Mouse (Mus musculus): ENCODE results near the gene Lamc3. TPM values are rescaled to one million over a fixed set of nuclear protein-coding genes. Genes with fewer than 3 reads are reported as not detected.

Lamc3 gene
- polyA plus RNA-seq, 1 experiment: 0.02 TPM

- H3ac ChIP-seq (ENCODE audit: control insufficient read depth, insufficient read length, low read depth): no peak overlapping the region
- no peaks in the 10 kb centered on the region for H3K27me3 ChIP-seq (ENCODE audit: control insufficient read depth, insufficient read depth, insufficient read length)
- no peak overlapping the region for H3K4me3 ChIP-seq (ENCODE audit: insufficient read depth, poor library complexity, severe bottlenecking)
- H3K36me3 ChIP-seq (ENCODE audit: control insufficient read depth, insufficient read depth): peaks cover 3% of the 10 kb centered on the region
- no peaks in the 10 kb centered on the region for H3K79me3 ChIP-seq (ENCODE audit: low read depth)
- TF ChIP-seq MAX (IDR thresholded peaks at IDR 0.05) (no peak), CTCF (IDR thresholded peaks at IDR 0.05; ENCODE audit: control insufficient read depth, insufficient read depth, insufficient read length) (peak; percentile 70)
- H3K79me2 ChIP-seq (ENCODE audit: control insufficient read depth, insufficient read depth): no peaks in the 10 kb centered on the region
Observed at GRCm38 (mm10) chr2:31965110-31965509, 78.0 kb downstream of the Lamc3 start.

- H3ac ChIP-seq (ENCODE audit: control insufficient read depth, insufficient read length, low read depth): no peak overlapping the region
- no peaks in the 10 kb centered on the region for H3K79me3 ChIP-seq (ENCODE audit: low read depth)
- no peaks in the 10 kb centered on the region for H3K79me2 ChIP-seq (ENCODE audit: control insufficient read depth, insufficient read depth)
- TF ChIP-seq USF1 (IDR thresholded peaks at IDR 0.05; ENCODE audit: low read depth) (no peak), CTCF (IDR thresholded peaks at IDR 0.05; ENCODE audit: control insufficient read depth, insufficient read depth, insufficient read length) (no peak), MAX (IDR thresholded peaks at IDR 0.05) (no peak), MYOG (IDR thresholded peaks at IDR 0.05; ENCODE audit: control insufficient read depth, extremely low read depth, insufficient read length) (no peak), MYOD1 (IDR thresholded peaks at IDR 0.05; ENCODE audit: control insufficient read depth, insufficient read length, low read depth) (no peak), CEBPB (IDR thresholded peaks at IDR 0.05; ENCODE audit: low read depth) (no peak), FOSL1 (IDR thresholded peaks at IDR 0.05; ENCODE audit: insufficient read depth, low read length, poor library complexity, severe bottlenecking) (no peak)
- no peak overlapping the region for H3K4me3 ChIP-seq (ENCODE audit: insufficient read depth, poor library complexity, severe bottlenecking)
- H3K27me3 ChIP-seq (ENCODE audit: control insufficient read depth, insufficient read depth, insufficient read length): no peaks in the 10 kb centered on the region
- no peaks in the 10 kb centered on the region for H3K36me3 ChIP-seq (ENCODE audit: control insufficient read depth, insufficient read depth)
Observed at GRCm38 (mm10) chr2:31966801-31967200, 79.7 kb downstream of the Lamc3 start.

GRCm38 (mm10) chr2:31972589-31972988, 85.5 kb downstream of the Lamc3 start:
- Histone ChIP-seq H3K36me3 (ENCODE audit: control insufficient read depth, insufficient read depth) (peaks cover 14% of the 10 kb centered on the region), H3K79me3 (ENCODE audit: low read depth) (peaks cover 22% of the 10 kb centered on the region), H3ac (ENCODE audit: control insufficient read depth, insufficient read length, low read depth) (no peak overlapping the region), H3K4me3 (ENCODE audit: insufficient read depth, poor library complexity, severe bottlenecking) (no peak overlapping the region), H3K27me3 (ENCODE audit: control insufficient read depth, insufficient read depth, insufficient read length) (no peaks in the 10 kb centered on the region), H3K79me2 (ENCODE audit: control insufficient read depth, insufficient read depth) (peaks cover 31% of the 10 kb centered on the region)
- TF ChIP-seq MYOG (IDR thresholded peaks at IDR 0.05; ENCODE audit: control insufficient read depth, extremely low read depth, insufficient read length): no peak
- no peak for TF ChIP-seq FOSL1 (IDR thresholded peaks at IDR 0.05; ENCODE audit: insufficient read depth, low read length, poor library complexity, severe bottlenecking)
- TF ChIP-seq CEBPB (IDR thresholded peaks at IDR 0.05; ENCODE audit: low read depth): no peak
- no peak for TF ChIP-seq USF1 (IDR thresholded peaks at IDR 0.05; ENCODE audit: low read depth)
- TF ChIP-seq MYOD1 (IDR thresholded peaks at IDR 0.05; ENCODE audit: control insufficient read depth, insufficient read length, low read depth): no peak
- no peak for TF ChIP-seq MAX (IDR thresholded peaks at IDR 0.05)
- TF ChIP-seq CTCF (IDR thresholded peaks at IDR 0.05; ENCODE audit: control insufficient read depth, insufficient read depth, insufficient read length): no peak

- H3K79me2 ChIP-seq (ENCODE audit: control insufficient read depth, insufficient read depth): peaks cover 31% of the 10 kb centered on the region
- H3K27me3 ChIP-seq (ENCODE audit: control insufficient read depth, insufficient read depth, insufficient read length): no peaks in the 10 kb centered on the region
- TF ChIP-seq MAX (IDR thresholded peaks at IDR 0.05): peak; percentile 94
- no peak for TF ChIP-seq MYOD1 (IDR thresholded peaks at IDR 0.05; ENCODE audit: control insufficient read depth, insufficient read length, low read depth)
- TF ChIP-seq MYOG (IDR thresholded peaks at IDR 0.05; ENCODE audit: control insufficient read depth, extremely low read depth, insufficient read length): no peak
- no peak for TF ChIP-seq CTCF (IDR thresholded peaks at IDR 0.05; ENCODE audit: control insufficient read depth, insufficient read depth, insufficient read length)
- no peak for TF ChIP-seq CEBPB (IDR thresholded peaks at IDR 0.05; ENCODE audit: low read depth)
- TF ChIP-seq USF1 (IDR thresholded peaks at IDR 0.05; ENCODE audit: low read depth): peak; percentile 27
- TF ChIP-seq FOSL1 (IDR thresholded peaks at IDR 0.05; ENCODE audit: insufficient read depth, low read length, poor library complexity, severe bottlenecking): no peak
- peaks cover 22% of the 10 kb centered on the region for H3K79me3 ChIP-seq (ENCODE audit: low read depth)
- H3K4me3 ChIP-seq (ENCODE audit: insufficient read depth, poor library complexity, severe bottlenecking): peak within 1 kb of the TSS; percentile 99
- peaks cover 30% of the 10 kb centered on the region for H3K36me3 ChIP-seq (ENCODE audit: control insufficient read depth, insufficient read depth)
- H3ac ChIP-seq (ENCODE audit: control insufficient read depth, insufficient read length, low read depth): peak within 1 kb of the TSS; percentile 91
Observed at GRCm38 (mm10) chr2:31974141-31974808, 87.2 kb downstream of the Lamc3 start, which contains the start of gene Nup214. Gene Nup214 (plus strand): TSS chr2:31974436.

GRCm38 (mm10) chr2:31974809-31975371, 87.8 kb downstream of the Lamc3 start:
- Histone ChIP-seq H3K36me3 (ENCODE audit: control insufficient read depth, insufficient read depth) (peaks cover 37% of the 10 kb centered on the region), H3K27me3 (ENCODE audit: control insufficient read depth, insufficient read depth, insufficient read length) (no peaks in the 10 kb centered on the region), H3K79me2 (ENCODE audit: control insufficient read depth, insufficient read depth) (peaks cover 31% of the 10 kb centered on the region), H3K79me3 (ENCODE audit: low read depth) (peaks cover 22% of the 10 kb centered on the region), H3ac (ENCODE audit: control insufficient read depth, insufficient read length, low read depth) (peak overlapping the region; percentile 91), H3K4me3 (ENCODE audit: insufficient read depth, poor library complexity, severe bottlenecking) (peak overlapping the region; percentile 99)
- no peak for TF ChIP-seq CEBPB (IDR thresholded peaks at IDR 0.05; ENCODE audit: low read depth)
- TF ChIP-seq USF1 (IDR thresholded peaks at IDR 0.05; ENCODE audit: low read depth): peak; percentile 50
- no peak for TF ChIP-seq MYOD1 (IDR thresholded peaks at IDR 0.05; ENCODE audit: control insufficient read depth, insufficient read length, low read depth)

- H3K36me3 ChIP-seq (ENCODE audit: control insufficient read depth, insufficient read depth): peaks cover 98% of the 10 kb centered on the region
- H3ac ChIP-seq (ENCODE audit: control insufficient read depth, insufficient read length, low read depth): no peak overlapping the region
- no peaks in the 10 kb centered on the region for H3K79me3 ChIP-seq (ENCODE audit: low read depth)
- TF ChIP-seq CTCF (IDR thresholded peaks at IDR 0.05; ENCODE audit: control insufficient read depth, insufficient read depth, insufficient read length) (no peak), MAX (IDR thresholded peaks at IDR 0.05) (no peak), CEBPB (IDR thresholded peaks at IDR 0.05; ENCODE audit: low read depth) (no peak), MYOG (IDR thresholded peaks at IDR 0.05; ENCODE audit: control insufficient read depth, extremely low read depth, insufficient read length) (no peak), FOSL1 (IDR thresholded peaks at IDR 0.05; ENCODE audit: insufficient read depth, low read length, poor library complexity, severe bottlenecking) (no peak), USF1 (IDR thresholded peaks at IDR 0.05; ENCODE audit: low read depth) (no peak)
- H3K79me2 ChIP-seq (ENCODE audit: control insufficient read depth, insufficient read depth): no peaks in the 10 kb centered on the region
- H3K27me3 ChIP-seq (ENCODE audit: control insufficient read depth, insufficient read depth, insufficient read length): no peaks in the 10 kb centered on the region
- H3K4me3 ChIP-seq (ENCODE audit: insufficient read depth, poor library complexity, severe bottlenecking): no peak overlapping the region
Observed at GRCm38 (mm10) chr2:31987774-31988173, 100.7 kb downstream of the Lamc3 start.

Measured in C2C12 (cell line).